Mouse (Mus musculus): Measurements from ENCODE around the gene Prdx3.
"Not testable (repeated sequence)": the region's sequence is repeated elsewhere in the genome, so short reads cannot be mapped to it uniquely, and the experiment has no call there.

Prdx3 gene

GRCm38 (mm10) chr19:60870489-60870888, 3.9 kb downstream of the Prdx3 start:
- intact Hi-C loops (cut with DNase I): loop anchor here (5.0 kb wide), 1 partner anchor 33 kb away; no protein-coding TSS in a partner anchor

- intact Hi-C loops (cut with DNase I): not testable (repeated sequence)
Observed at GRCm38 (mm10) chr19:60866169-60866568, 8.2 kb downstream of the Prdx3 start.

DNA sequence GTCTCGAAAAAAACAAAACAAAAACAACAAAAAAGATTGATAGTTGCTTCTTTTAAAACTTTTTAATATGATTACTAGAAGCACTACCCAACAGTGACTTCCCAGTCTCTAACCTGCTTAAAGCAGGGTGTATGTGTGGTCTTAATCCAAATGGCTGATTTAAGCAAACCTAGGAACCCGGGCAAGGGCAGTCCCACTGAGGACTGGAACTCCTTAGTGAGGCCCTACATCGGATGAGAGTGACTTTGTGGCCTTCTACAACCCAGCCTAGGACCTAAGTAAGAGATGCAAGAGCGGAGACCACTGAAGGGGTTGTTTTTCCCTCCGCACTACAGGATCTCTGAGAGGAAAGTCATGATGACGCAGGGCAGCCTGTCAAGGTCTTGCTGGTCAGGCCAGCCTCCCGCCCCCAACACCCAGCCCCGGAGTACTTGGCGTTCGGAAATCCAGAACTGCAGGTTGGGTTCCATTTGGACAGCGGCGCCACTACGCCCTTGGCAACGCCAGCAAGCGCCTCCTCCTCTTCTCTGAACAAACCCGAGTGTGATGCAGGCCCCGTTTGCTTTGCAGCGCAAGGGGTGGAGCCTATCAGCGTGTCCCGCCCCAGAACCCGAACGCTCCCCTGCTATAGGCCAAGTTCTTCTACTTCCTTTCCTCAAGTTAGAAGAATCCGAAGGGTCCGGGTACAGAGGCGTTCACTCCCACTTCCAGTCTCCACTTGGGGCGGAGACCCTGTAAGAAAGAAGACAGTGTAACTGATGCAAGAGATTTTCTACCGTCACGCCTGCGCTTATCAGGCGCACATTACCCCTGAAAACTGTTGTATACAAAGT, 13.3 kb downstream of the Prdx3 start, which contains the start of gene Sfxn4:
TSS of gene Sfxn4 (minus strand) at position 612 of the 833 bp plus-strand sequence.
- intact Hi-C loops (cut with DNase I): no loop called here

GRCm38 (mm10) chr19:60845731-60846130, 28.6 kb downstream of the Prdx3 start:
- intact Hi-C loops (cut with DNase I): no loop called here

DNA sequence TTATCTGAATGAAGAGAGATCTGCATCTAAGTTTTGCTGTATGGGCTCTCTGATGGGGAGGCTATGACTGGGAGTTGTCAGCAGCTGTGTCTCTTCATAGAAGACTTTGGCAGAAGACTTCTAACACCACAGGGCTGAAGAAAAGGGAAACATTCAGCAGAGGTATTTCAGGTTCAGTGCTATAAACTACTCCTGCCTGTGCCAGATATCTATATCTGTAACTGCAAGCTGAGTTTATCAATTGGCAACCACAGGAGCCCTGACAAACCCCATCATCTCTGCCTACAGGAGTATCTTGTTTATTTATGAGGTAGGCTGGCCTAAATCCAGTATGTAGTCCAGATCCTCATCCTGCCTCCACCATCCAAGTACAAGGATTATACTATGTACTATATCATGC, 31.0 kb downstream of the Prdx3 start:
- intact Hi-C loops (cut with DNase I): no loop called here

DNA sequence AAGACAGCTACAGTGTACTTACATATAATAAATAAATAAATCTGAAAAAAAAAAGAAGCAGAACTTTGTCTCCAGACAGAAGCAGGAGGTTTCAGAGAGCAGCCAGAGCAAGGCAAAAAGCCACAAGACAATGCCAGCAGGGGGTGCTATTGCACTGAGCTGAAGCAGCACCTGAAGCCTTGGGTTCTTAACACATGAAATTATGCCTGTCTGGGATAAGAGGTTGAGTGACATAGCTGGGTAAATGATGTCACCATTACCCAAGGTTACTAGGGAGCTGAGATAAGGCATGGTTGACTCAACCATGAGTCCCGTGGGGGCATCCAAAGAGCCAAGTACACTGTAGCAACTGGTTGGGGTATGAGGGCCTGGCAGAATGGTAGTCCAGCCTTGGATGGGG, 36.6 kb downstream of the Prdx3 start:
- intact Hi-C loops (cut with DNase I): loop anchor here (5.0 kb wide), 2 partner anchors 35 to 260 kb away; partner anchors contain the start of gene Prdx3

GRCm38 (mm10) chr19:60818677-60819076, 55.7 kb downstream of the Prdx3 start:
- intact Hi-C loops (cut with DNase I): no loop called here

Data from adrenal gland (tissue).